Mouse (Mus musculus) heart, embryonic 14.5 days (tissue): ENCODE measurements around the gene Gas7. TPM values are rescaled to one million over a fixed set of nuclear protein-coding genes. Genes with fewer than 3 reads are reported as not detected.

Experiments
- ATAC-seq: fragments of 200-750 bp; cut with Nextera tagmentation; 2 replicates; pipeline ENCODE4 v1.8.0; 2017; ENCODE audit warnings: low read depth, moderate TSS enrichment; ENCODE audit not compliant: insufficient number of reproducible peaks, insufficient read depth, low FRiP score
- H3K27ac ChIP-seq, 2 experiments: fragments of 200-500 bp in 1 of 2; fragments of 300-500 bp in 1 of 2; sonication (generic) in 1 of 2; replicated peaks in 1 of 2; 2 replicates each; pipeline ENCODE4 v1.5.1; 2012 to 2014; ENCODE audit warnings: low read depth in 2 of 2, low read length in 2 of 2, control low read depth in 1 of 2, mild to moderate bottlenecking in 1 of 2, mixed read lengths in 1 of 2; ENCODE audit not compliant: control insufficient read depth in 1 of 2, insufficient read depth in 1 of 2
- H3K27me3 ChIP-seq: fragments of 300-500 bp; sonication (generic); 2 replicates; pipeline ENCODE4 v1.6.1; 2014; ENCODE audit warnings: mild to moderate bottlenecking, low read length, control low read depth; ENCODE audit not compliant: control insufficient read depth, insufficient read depth
- H3K36me3 ChIP-seq: fragments of 300-500 bp; sonication (generic); 2 replicates; pipeline ENCODE4 v1.6.1; 2014; ENCODE audit warnings: mild to moderate bottlenecking, control low read depth, low read length, mixed read lengths; ENCODE audit not compliant: control insufficient read depth, insufficient read depth
- H3K4me1 ChIP-seq, 2 experiments: fragments of 200-500 bp in 1 of 2; fragments of 300-500 bp in 1 of 2; sonication (generic) in 1 of 2; 2 replicates each; pipeline ENCODE4 v1.6.1; 2012 to 2014; ENCODE audit warnings: low read length in 2 of 2, control low read depth in 1 of 2, mixed read lengths in 1 of 2; ENCODE audit not compliant: control insufficient read depth in 2 of 2, insufficient read depth in 2 of 2
- H3K4me2 ChIP-seq: fragments of 300-500 bp; sonication (generic); 2 replicates; pipeline ENCODE4 v1.6.1; 2014; ENCODE audit warnings: mild to moderate bottlenecking, low read length
- H3K4me3 ChIP-seq, 2 experiments: fragments of 200-500 bp in 1 of 2; fragments of 300-500 bp in 1 of 2; sonication (generic) in 1 of 2; 2 replicates each; pipeline ENCODE4 v1.5.1; 2012 to 2014; ENCODE audit warnings: low read length in 2 of 2, mild to moderate bottlenecking in 2 of 2, control low read depth in 1 of 2, low read depth in 1 of 2, moderate library complexity in 1 of 2; ENCODE audit not compliant: control insufficient read depth in 1 of 2, insufficient read depth in 1 of 2
- H3K9ac ChIP-seq: fragments of 300-500 bp; sonication (generic); 2 replicates; pipeline ENCODE4 v1.6.1; 2014; ENCODE audit warnings: mild to moderate bottlenecking, low read length
- H3K9me3 ChIP-seq: fragments of 300-500 bp; sonication (generic); 2 replicates; pipeline ENCODE4 v1.6.1; 2016; ENCODE audit warnings: low read length, control low read depth; ENCODE audit not compliant: control insufficient read depth
- WGBS: fragments of 180-500 bp; shearing (Covaris S2); extraction: QIAGEN DNeasy Blood & Tissue Kit; methylation state at CpG from one replicate; pipeline ENCODE4 v1.1.7; 2014; 5-methylcytosine and 5-hydroxymethylcytosine counted together
- polyA plus RNA-seq: library from polyadenylated mRNA; unstranded; fragments of >200 nt; fragmentation: Nextera tagmentation; extraction: Ambion mirVana; gene quantifications from 2 replicates; pipeline ENCODE4 v1.2.1, GENCODE M21; 2014

Gene Gas7
- polyA plus RNA-seq, 1 experiment from 2014 or later: 7.5 TPM

DNA sequence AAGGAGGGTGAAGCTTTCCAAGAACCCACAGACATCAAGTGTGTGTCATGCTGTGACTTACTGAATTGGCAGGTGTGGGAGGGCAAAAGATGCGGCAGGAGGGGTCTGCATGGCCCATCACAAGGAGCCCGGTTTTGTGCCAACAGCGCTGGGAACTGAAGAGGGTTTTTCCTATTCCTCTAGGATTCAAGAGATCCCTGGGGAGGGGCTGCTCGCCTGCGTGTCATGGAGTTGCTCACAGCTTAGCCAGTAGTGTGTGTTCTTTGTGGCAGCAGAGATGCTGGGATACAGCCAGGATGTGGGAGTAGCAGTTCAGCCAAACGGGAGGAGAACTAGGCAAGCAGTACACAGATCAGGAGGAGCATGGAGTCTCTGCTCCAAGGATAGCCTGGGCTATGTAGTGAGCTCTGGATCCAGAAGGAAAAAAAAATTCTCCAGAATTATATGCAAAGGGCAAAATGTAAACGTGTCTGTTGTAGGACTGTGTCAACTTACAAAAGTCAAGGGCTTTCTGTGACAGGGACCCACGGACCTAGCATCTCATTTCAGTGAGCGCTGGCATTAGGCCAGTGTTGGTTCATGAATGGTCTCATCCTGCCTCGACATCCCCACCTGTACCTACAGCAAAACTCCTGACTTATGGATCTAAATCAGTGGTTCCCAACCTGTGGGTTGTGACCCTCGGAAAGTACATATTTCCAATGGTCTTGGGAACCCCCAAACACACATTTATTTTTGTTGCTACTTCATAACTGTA, 193.6 kb downstream of the Gas7 start:
- no peak overlapping the region for H3K9ac ChIP-seq
- WGBS: 70% methylated on average over 11 of the region's 11 CpGs
- no peak for ATAC-seq
- H3K4me3 ChIP-seq: no peak overlapping the region
- H3K9me3 ChIP-seq: no peaks in the 10 kb centered on the region
- no peaks in the 10 kb centered on the region for H3K36me3 ChIP-seq
- no peak overlapping the region for H3K4me2 ChIP-seq
- H3K27me3 ChIP-seq: no peaks in the 10 kb centered on the region
- H3K27ac ChIP-seq: no peak overlapping the region
- peaks cover 0 to 16% of the 10 kb centered on the region in 2 experiments; a peak in 3 of 4 replicates for H3K4me1 ChIP-seq

DNA sequence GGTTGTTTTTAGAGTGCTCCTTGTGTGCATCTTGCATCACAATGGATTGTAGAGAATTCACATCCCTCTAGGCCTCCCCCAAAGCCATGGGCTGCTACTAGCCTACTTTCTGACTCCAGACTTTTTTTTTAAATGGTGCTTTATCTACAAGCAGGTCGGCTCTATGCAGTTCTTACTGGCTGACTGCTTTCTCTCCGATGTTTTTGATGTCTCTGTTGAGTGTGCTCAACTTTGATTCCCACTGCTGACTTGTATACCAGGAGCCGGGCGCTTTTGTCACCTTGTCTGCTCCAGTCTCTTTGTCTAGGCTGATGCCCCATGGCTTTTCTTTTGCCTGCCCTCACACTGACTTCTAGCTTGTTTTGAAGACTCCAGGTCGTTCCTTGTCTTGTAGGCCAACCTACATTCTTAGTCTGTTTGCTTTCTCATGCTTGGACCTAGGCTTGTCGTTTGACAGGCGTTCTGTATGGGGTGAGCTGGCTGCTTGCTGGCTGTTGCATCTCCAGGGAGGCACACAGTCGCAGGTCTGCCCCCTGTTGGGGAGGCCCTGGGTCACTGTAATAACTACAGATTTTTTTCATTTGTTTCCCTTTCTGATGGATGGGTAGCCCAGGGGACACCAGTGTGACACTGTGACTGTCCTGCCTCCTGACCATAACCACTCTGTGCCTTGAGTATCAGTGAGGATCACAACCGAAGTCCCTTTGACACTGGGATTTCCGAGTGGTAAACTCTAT, 194.9 kb downstream of the Gas7 start:
- Histone ChIP-seq H3K9ac (no peak overlapping the region), H3K4me1 (peaks cover 0 to 11% of the 10 kb centered on the region in 2 experiments; a peak in 2 of 4 replicates), H3K4me2 (no peak overlapping the region), H3K27ac (no peak overlapping the region), H3K9me3 (no peaks in the 10 kb centered on the region), H3K36me3 (no peaks in the 10 kb centered on the region), H3K27me3 (no peaks in the 10 kb centered on the region), H3K4me3 (no peak overlapping the region)
- 55% methylated on average over 10 of the region's 10 CpGs for WGBS
- ATAC-seq: no peak

DNA sequence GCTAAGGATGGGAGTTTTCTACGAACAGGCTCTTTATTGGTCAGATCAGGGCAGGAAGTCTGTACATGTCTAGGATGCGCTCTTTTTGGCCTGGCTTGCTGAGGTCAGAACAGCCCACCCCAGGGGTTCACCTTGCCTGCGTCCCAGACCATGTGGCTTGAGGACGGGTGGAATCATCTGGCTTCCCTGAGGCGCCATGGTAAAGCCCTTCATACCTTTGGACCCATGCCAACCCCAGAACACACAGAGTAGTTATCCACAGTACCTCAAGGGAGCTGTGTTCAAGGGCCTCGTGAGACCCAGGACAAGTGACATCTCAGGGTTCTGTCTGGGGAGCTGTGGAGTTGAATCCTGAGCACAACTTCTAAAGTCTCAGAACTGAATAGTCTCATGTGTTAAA, 196.5 kb downstream of the Gas7 start:
- no peaks in the 10 kb centered on the region for H3K9me3 ChIP-seq

DNA sequence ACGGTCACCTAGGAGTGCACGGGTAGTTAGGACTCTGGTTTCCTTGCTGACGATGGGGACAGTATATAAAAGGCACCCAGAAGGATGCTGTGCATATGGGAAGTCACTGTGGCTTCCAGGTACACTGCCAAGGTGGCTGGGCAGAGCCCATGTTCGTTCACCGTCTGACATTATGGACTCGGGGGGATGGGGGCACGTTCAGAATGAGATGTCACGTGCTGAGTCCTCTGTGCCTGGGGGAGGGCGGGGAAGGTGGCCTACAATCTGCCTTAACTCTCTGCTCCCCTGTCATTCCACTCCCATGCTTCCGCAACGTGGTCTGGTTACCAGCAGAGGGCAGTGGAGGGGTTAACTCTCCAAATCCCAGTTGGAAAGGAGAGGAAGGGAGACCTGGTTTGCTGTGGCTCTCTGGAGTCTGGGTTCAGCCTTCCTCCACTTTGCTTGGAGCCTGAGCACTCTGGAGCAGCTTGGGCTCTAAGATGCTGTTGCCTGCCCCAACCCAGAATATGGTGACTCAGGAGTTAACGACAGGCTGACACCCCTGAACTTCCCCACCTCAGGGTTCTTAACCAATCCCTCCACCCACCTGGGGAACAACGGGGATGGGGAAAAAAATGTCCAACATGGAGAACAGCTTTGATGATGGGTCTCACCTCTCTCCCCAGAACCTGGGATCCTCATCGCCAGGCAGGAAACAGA, 197.1 kb downstream of the Gas7 start:
- no peaks in the 10 kb centered on the region for H3K27me3 ChIP-seq
- no peak overlapping the region for H3K4me2 ChIP-seq
- peaks cover 0 to 18% of the 10 kb centered on the region in 2 experiments; a peak in 3 of 4 replicates for H3K4me1 ChIP-seq
- no peak overlapping the region for H3K4me3 ChIP-seq
- ATAC-seq: no peak
- 15% methylated on average over 14 of the region's 14 CpGs for WGBS
- no peaks in the 10 kb centered on the region for H3K9me3 ChIP-seq
- H3K36me3 ChIP-seq: no peaks in the 10 kb centered on the region
- no peak overlapping the region for H3K9ac ChIP-seq
- no peak overlapping the region for H3K27ac ChIP-seq

More for the DNA sequence above, 196.5 kb downstream of the Gas7 start:
- H3K27me3 ChIP-seq: no peaks in the 10 kb centered on the region
- no peak overlapping the region for H3K27ac ChIP-seq
- H3K4me3 ChIP-seq: no peak overlapping the region
- no peak for ATAC-seq
- H3K36me3 ChIP-seq: no peaks in the 10 kb centered on the region
- peaks cover 0 to 18% of the 10 kb centered on the region in 2 experiments; a peak in 3 of 4 replicates for H3K4me1 ChIP-seq
- WGBS: 72% methylated on average over 6 of the region's 6 CpGs
- no peak overlapping the region for H3K4me2 ChIP-seq
- H3K9ac ChIP-seq: no peak overlapping the region

DNA sequence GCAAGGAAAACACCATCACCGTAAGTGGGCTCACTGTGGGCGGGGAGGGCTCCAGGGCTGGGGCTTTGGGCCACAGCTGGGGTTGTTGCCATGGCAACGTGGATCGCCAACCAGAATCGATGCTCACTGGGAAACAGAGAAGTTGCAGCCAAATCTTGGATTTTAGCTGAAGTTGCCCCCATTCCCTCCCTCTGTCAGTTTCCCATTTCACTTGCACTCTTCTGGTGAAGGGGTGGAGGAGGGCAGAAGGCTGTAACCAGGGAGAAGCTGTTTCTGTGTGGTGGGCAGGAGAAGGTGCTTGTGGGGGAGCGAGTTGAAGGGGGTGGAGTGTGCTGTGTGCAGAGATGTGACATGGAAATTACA, 197.6 kb downstream of the Gas7 start:
- Histone ChIP-seq H3K4me2 (no peak overlapping the region), H3K4me1 (peaks cover 0 to 18% of the 10 kb centered on the region in 2 experiments; a peak in 3 of 4 replicates), H3K9ac (no peak overlapping the region), H3K9me3 (no peaks in the 10 kb centered on the region), H3K4me3 (no peak overlapping the region), H3K27me3 (no peaks in the 10 kb centered on the region), H3K27ac (no peak overlapping the region), H3K36me3 (no peaks in the 10 kb centered on the region)
- 50% methylated on average over 6 of the region's 6 CpGs for WGBS
- ATAC-seq: no peak

DNA sequence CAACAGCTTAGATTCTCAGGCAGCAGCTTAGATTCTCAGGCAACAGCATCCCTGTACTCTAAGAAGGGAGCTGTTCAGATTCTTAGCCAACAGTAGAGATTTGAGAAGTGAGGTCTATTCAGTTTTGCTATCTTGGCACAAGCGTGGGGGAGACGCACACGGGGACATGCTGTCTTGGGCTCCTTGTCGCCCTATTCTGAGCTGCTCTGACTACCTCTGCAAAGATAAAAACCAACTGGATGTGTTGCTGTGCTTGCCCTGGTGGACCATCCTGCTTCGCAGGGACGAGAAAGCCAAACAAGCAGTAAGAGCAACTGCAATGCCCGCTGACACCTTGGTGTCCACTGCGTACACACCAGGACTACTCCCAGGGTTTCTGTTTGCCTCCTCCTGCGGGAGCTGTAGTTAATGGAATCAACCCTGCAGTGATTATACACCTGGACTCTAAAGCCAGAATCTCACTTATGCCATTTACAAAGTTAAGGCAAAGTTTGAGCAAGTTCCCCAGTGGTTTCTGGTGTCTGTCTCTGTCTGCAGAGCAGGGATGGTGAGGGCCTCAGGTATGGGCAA, 198.4 kb downstream of the Gas7 start:
- no peaks in the 10 kb centered on the region for H3K27me3 ChIP-seq
- no peak overlapping the region for H3K27ac ChIP-seq
- no peak overlapping the region for H3K4me3 ChIP-seq
- no peaks in the 10 kb centered on the region for H3K9me3 ChIP-seq
- peaks cover 0 to 18% of the 10 kb centered on the region in 2 experiments; a peak in 3 of 4 replicates for H3K4me1 ChIP-seq
- H3K36me3 ChIP-seq: no peaks in the 10 kb centered on the region
- no peak for ATAC-seq
- H3K9ac ChIP-seq: no peak overlapping the region
- WGBS: 82% methylated on average over 9 of the region's 9 CpGs
- no peak overlapping the region for H3K4me2 ChIP-seq

DNA sequence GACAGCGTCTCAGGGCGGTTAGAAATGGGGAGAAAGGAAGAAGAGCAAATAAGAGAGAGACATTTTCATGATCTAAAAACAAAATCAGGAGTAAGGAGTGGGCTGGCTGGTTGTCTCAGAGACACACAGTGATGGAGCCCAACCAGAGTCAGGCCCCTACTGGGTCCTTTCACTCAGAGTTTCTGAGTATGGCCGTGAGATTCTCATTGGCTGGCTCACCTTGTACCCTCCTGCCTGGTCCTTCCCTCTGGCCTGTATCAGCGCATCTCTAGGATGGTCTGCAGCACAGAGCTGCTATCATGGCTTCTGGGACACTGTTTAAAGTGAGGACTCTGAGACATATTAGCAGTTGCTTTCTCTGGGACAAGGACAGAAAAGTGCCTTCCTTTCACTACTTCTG, 199.3 kb downstream of the Gas7 start:
- Histone ChIP-seq H3K4me1 (peaks cover 0 to 18% of the 10 kb centered on the region in 2 experiments; a peak in 3 of 4 replicates), H3K4me3 (no peak overlapping the region), H3K9me3 (no peaks in the 10 kb centered on the region), H3K27me3 (no peaks in the 10 kb centered on the region), H3K36me3 (no peaks in the 10 kb centered on the region), H3K4me2 (no peak overlapping the region), H3K9ac (no peak overlapping the region), H3K27ac (no peak overlapping the region)
- no peak for ATAC-seq
- WGBS: 79% methylated on average over 4 of the region's 4 CpGs
